ENCODE assay signal across 8 mouse cellular contexts in genomic region chr16:29657650-29658548, GRCm38 (mm10).
DNase-seq lines count a peak whose midpoint lies in the region; ATAC-seq and TF ChIP-seq lines count a peak whose summit lies in the region.

No protein-coding gene starts in this region.

- peak; percentile 41 for DNase-seq in kidney, postnatal 10 days
- DNase-seq in kidney, adult 9 months, result no peak
- DNase-seq in hindbrain, embryonic 11.5 days (ENCODE audit: low spot score), result peak; percentile 77
- DNase-seq in limb, embryonic 14.5 days (ENCODE audit: low spot score), result peak; percentile 16
- DNase-seq in adrenal gland, adult 18-20 months (ENCODE audit: low spot score in 2 of 2), result no peak
- DNase-seq in spleen, postnatal 4 days (ENCODE audit: low spot score in 2 of 2), result no peak

- H3K9me3 ChIP-seq in hindbrain, embryonic 11.5 days (ENCODE audit: control insufficient read depth, low read length), result no peaks in the 10 kb centered on the region
- no peaks in the 10 kb centered on the region for H3K9me3 ChIP-seq in limb, embryonic 14.5 days (ENCODE audit: control insufficient read depth, low read length)
- no peaks in the 10 kb centered on the region for H3K9me3 ChIP-seq in neural tube, embryonic 14.5 days (ENCODE audit: control insufficient read depth, low read length)

- ATAC-seq in common myeloid progenitor, adult 5-6 weeks (replicated peaks; ENCODE audit: low read depth, poor library complexity, severe bottlenecking), result 0 out of 2 replicates have a peak, but pooled peaks have one; percentile 32
- peak; percentile 94 for ATAC-seq in hindbrain, embryonic 11.5 days (ENCODE audit: low FRiP score)
- no peak for ATAC-seq in limb, embryonic 14.5 days (ENCODE audit: low FRiP score, low read depth)
- ATAC-seq in neural tube, embryonic 14.5 days (ENCODE audit: low read depth), result peak; percentile 73

- no peaks in the 10 kb centered on the region for H3K36me3 ChIP-seq in hindbrain, embryonic 11.5 days (ENCODE audit: control insufficient read depth, insufficient read depth, low read length)
- H3K36me3 ChIP-seq in limb, embryonic 14.5 days (ENCODE audit: control insufficient read depth, insufficient read depth, low read length), result no peaks in the 10 kb centered on the region
- H3K36me3 ChIP-seq in neural tube, embryonic 14.5 days (ENCODE audit: control insufficient read depth, insufficient read depth, low read length), result no peaks in the 10 kb centered on the region

- no peak overlapping the region for H3K4me3 ChIP-seq in hindbrain, embryonic 11.5 days (ENCODE audit: low read depth, low read length)
- no peak overlapping the region; the same call in 1 of the 2 replicates for H3K4me3 ChIP-seq in limb, embryonic 14.5 days (replicated peaks; ENCODE audit: low read length)
- H3K4me3 ChIP-seq in neural tube, embryonic 14.5 days (ENCODE audit: low read depth, low read length), result no peak overlapping the region

- 0 out of 2 replicates have a peak, but pooled peaks cover 2% of the 10 kb centered on the region for H3K4me1 ChIP-seq in hindbrain, embryonic 11.5 days (replicated peaks; ENCODE audit: control insufficient read depth, insufficient read depth, low read length)
- H3K4me1 ChIP-seq in limb, embryonic 14.5 days (ENCODE audit: control insufficient read depth, insufficient read depth, low read length), result peaks cover 4% of the 10 kb centered on the region; the same call in 1 of the 2 replicates
- H3K4me1 ChIP-seq in neural tube, embryonic 14.5 days (ENCODE audit: control insufficient read depth, insufficient read depth, low read length), result peaks cover 5% of the 10 kb centered on the region; the same call in 1 of the 2 replicates

- peak overlapping the region; percentile 34 for H3K4me2 ChIP-seq in hindbrain, embryonic 11.5 days (replicated peaks; ENCODE audit: low read depth, low read length)
- peak overlapping the region; percentile 32 for H3K4me2 ChIP-seq in limb, embryonic 14.5 days (replicated peaks; ENCODE audit: low read depth, low read length, severe bottlenecking)
- peak overlapping the region; percentile 40 for H3K4me2 ChIP-seq in neural tube, embryonic 14.5 days (ENCODE audit: low read depth, low read length)

- 0 out of 2 replicates have a peak overlapping the region, but pooled peaks have one; percentile 17 for H3K27ac ChIP-seq in hindbrain, embryonic 11.5 days (ENCODE audit: low read depth, low read length)
- no peak overlapping the region for H3K27ac ChIP-seq in limb, embryonic 14.5 days (replicated peaks; ENCODE audit: low read depth, low read length)
- H3K27ac ChIP-seq in neural tube, embryonic 14.5 days (ENCODE audit: low read depth, low read length), result no peak overlapping the region

- H3K9ac ChIP-seq in hindbrain, embryonic 11.5 days (ENCODE audit: low read depth, low read length), result no peak overlapping the region
- peak overlapping the region; percentile 17; the same call in 1 of the 2 replicates for H3K9ac ChIP-seq in limb, embryonic 14.5 days (ENCODE audit: low read depth, low read length, severe bottlenecking)
- H3K9ac ChIP-seq in neural tube, embryonic 14.5 days (replicated peaks; ENCODE audit: low read depth, low read length), result no peak overlapping the region

- no peak for TF ChIP-seq POLR2A in limb, embryonic 14.5 days (IDR thresholded peaks at IDR 0.05; ENCODE audit: borderline replicate concordance, extremely low read depth, insufficient read depth, insufficient read length)

- WGBS in hindbrain, embryonic 11.5 days, result 9% methylated on average over 18 of the region's 18 CpGs
- 16% methylated on average over 18 of the region's 18 CpGs for WGBS in limb, embryonic 14.5 days
- 3% methylated on average over 18 of the region's 18 CpGs for WGBS in neural tube, embryonic 14.5 days

- peaks cover 85% of the 10 kb centered on the region for H3K27me3 ChIP-seq in hindbrain, embryonic 11.5 days (ENCODE audit: control insufficient read depth, insufficient read depth, low read length)
- no peaks in the 10 kb centered on the region for H3K27me3 ChIP-seq in limb, embryonic 14.5 days (ENCODE audit: control insufficient read depth, insufficient read depth, low read length)
- H3K27me3 ChIP-seq in neural tube, embryonic 14.5 days (ENCODE audit: control insufficient read depth, insufficient read depth, low read length), result peaks cover 18% of the 10 kb centered on the region

Comparison
In these comparisons a context has a peak if more than half of its experiments do, and no peak if none do; other contexts are left out.
1. DNase-seq: peak in kidney, postnatal 10 days (single experiment), hindbrain, embryonic 11.5 days (single experiment) and limb, embryonic 14.5 days (single experiment); none in kidney, adult 9 months (single experiment), adrenal gland, adult 18-20 months (0 of 2) and spleen, postnatal 4 days (0 of 2).
2. Peak in every context shown above with its lines, with median percentiles within 50 percentile points of each other: H3K4me2 ChIP-seq.